Mouse (Mus musculus): ENCODE measurements around the gene Vps52.
"Not testable (repeated sequence)": the region's sequence is repeated elsewhere in the genome, so short reads cannot be mapped to it uniquely, and the experiment has no call there.

- TF ChIP-seq CTCF (IDR thresholded peaks at IDR 0.05; ENCODE audit: control insufficient read depth, insufficient read depth, insufficient read length); MYOD1 (IDR thresholded peaks at IDR 0.05; ENCODE audit: control insufficient read depth, insufficient read length, low read depth); USF1 (IDR thresholded peaks at IDR 0.05; ENCODE audit: low read depth); MAX (IDR thresholded peaks at IDR 0.05); MYOG (IDR thresholded peaks at IDR 0.05; ENCODE audit: control insufficient read depth, extremely low read depth, insufficient read length); CEBPB (IDR thresholded peaks at IDR 0.05; ENCODE audit: low read depth); FOSL1 (IDR thresholded peaks at IDR 0.05; ENCODE audit: insufficient read depth, low read length, poor library complexity, severe bottlenecking): not testable (repeated sequence)
Measured at GRCm38 (mm10) chr17:33997025-33997424, 41.4 kb downstream of the Vps52 start.
